Mouse (Mus musculus) embryonic facial prominence, embryonic 10.5 days (tissue): ENCODE measurements at regions not wholly inside any gene's neighbourhood (a gene's known extent, or its start where the extent isn't known, plus 50 kb on each side); places are given as distances from the start of the nearest gene placed in this dataset.

ENCODE experiments used
- DNase-seq: peaks from one replicate; pipeline ENCODE4 v3.0.0-alpha.2; 2017; ENCODE audit warnings: low spot score
- H3K27ac ChIP-seq: fragments of 300-500 bp; sonication (generic); replicated peaks from 2 replicates; pipeline ENCODE4 v1.5.1; 2016; ENCODE audit warnings: mild to moderate bottlenecking
- H3K27me3 ChIP-seq: fragments of 300-500 bp; sonication (generic); replicated peaks from 2 replicates; pipeline ENCODE4 v1.6.1; 2016; ENCODE audit warnings: low read depth, mild to moderate bottlenecking; ENCODE audit not compliant: poor library complexity, severe bottlenecking
- H3K36me3 ChIP-seq: fragments of 300-500 bp; sonication (generic); replicated peaks from 2 replicates; pipeline ENCODE4 v1.6.1; 2016; ENCODE audit warnings: mild to moderate bottlenecking, moderate library complexity
- H3K4me1 ChIP-seq: fragments of 300-500 bp; sonication (generic); 2 replicates; pipeline ENCODE4 v1.6.1; 2016
- H3K4me3 ChIP-seq: fragments of 300-500 bp; sonication (generic); 2 replicates; pipeline ENCODE4 v1.5.1; 2016; ENCODE audit warnings: mild to moderate bottlenecking, moderate library complexity
- H3K9me3 ChIP-seq: fragments of 300-500 bp; sonication (generic); 2 replicates; pipeline ENCODE4 v1.6.1; 2016; ENCODE audit warnings: mild to moderate bottlenecking
- WGBS: fragments of 180-500 bp; shearing (Covaris S2); methylation state at CpG from one replicate; pipeline ENCODE4 v1.1.7; 2016; 5-methylcytosine and 5-hydroxymethylcytosine counted together

GRCm38 (mm10) chr10:17527151-17527737 is 195.8 kb upstream of the Cited2 start:
- H3K27me3 ChIP-seq = no peaks in the 10 kb centered on the region
- no peak overlapping the region for H3K27ac ChIP-seq
- no peaks in the 10 kb centered on the region for H3K36me3 ChIP-seq
- DNase-seq = no peak
- WGBS = 75% methylated on average over 4 of the region's 4 CpGs
- H3K4me1 ChIP-seq = peaks cover 5% of the 10 kb centered on the region
- H3K4me3 ChIP-seq = no peak overlapping the region
- no peaks in the 10 kb centered on the region for H3K9me3 ChIP-seq

DNA sequence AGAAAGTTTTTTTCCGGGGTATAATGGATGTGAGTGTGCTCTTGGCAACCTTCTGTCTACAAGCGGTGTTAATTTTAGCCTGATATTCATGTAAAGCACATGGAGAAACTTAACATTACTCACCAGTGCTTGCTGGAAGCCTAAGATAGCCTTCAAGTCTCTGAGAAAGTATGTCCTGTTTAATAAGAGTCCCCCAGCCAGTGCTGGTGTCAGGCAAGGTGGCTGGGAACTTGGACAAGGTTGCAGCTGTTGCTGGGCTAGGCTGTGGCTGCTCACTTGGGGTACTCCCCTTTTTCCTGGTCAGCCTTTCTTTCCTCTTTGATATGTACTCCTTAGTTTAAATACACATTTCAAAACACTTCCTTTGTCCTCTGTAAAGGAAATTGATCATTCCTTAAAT is 194.9 kb upstream of the Cited2 start:
- H3K4me1 ChIP-seq = peaks cover 5% of the 10 kb centered on the region; the same call in 1 of the 2 replicates
- WGBS = 84% methylated on average over 2 of the region's 2 CpGs
- no peaks in the 10 kb centered on the region for H3K27me3 ChIP-seq
- no peak for DNase-seq
- H3K36me3 ChIP-seq = no peaks in the 10 kb centered on the region
- H3K4me3 ChIP-seq = no peak overlapping the region
- no peaks in the 10 kb centered on the region for H3K9me3 ChIP-seq
- no peak overlapping the region for H3K27ac ChIP-seq

- Histone ChIP-seq H3K4me1 (peaks cover 5% of the 10 kb centered on the region; the same call in 1 of the 2 replicates), H3K27me3 (no peaks in the 10 kb centered on the region), H3K9me3 (no peaks in the 10 kb centered on the region), H3K4me3 (no peak overlapping the region), H3K27ac (no peak overlapping the region), H3K36me3 (no peaks in the 10 kb centered on the region)
- 88% methylated on average over 6 of the region's 6 CpGs for WGBS
- DNase-seq = no peak
Measured at GRCm38 (mm10) chr10:17528846-17529245, 194.2 kb upstream of the Cited2 start.

DNA sequence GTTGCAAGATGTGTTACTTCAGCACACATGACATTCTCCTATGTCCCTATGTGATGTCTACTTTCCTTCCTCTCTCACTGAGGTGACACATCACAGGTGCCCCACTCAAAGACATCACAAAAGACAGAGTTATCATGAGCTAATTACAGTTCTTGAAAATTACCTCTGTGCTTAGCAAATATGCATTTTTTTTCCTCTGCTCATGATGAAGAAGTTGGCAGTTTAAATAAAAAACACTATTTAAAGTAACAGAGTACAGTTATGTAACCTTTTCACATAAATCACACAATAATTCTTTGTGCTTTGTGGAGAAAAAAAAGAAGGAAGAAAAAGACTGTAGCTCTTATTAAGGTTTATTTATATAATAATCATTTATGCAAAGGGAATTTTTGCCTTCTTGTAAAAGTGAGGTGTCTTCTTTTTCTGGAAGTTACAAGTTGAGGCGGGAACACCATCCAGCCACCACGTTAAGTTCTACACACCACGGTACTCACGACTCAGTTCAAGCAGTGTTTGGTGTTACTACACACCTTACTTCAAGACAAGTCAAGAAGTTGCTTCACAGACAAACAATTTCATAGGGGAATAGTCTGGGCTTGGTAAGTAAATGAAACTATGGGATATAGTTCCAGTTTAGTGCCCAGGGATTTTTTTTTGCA is 193.0 kb upstream of the Cited2 start:
- no peak for DNase-seq
- 93% methylated on average over 4 of the region's 4 CpGs for WGBS
- Histone ChIP-seq H3K27ac (no peak overlapping the region), H3K9me3 (no peaks in the 10 kb centered on the region), H3K36me3 (no peaks in the 10 kb centered on the region), H3K4me3 (no peak overlapping the region), H3K27me3 (no peaks in the 10 kb centered on the region), H3K4me1 (peaks cover 5% of the 10 kb centered on the region; the same call in 1 of the 2 replicates)

- H3K27ac ChIP-seq = no peak overlapping the region
- H3K4me1 ChIP-seq = peaks cover 5% of the 10 kb centered on the region; the same call in 1 of the 2 replicates
- WGBS = 84% methylated on average over 3 of the region's 3 CpGs
- no peaks in the 10 kb centered on the region for H3K36me3 ChIP-seq
- H3K4me3 ChIP-seq = no peak overlapping the region
- H3K27me3 ChIP-seq = no peaks in the 10 kb centered on the region
- DNase-seq = no peak
- H3K9me3 ChIP-seq = no peaks in the 10 kb centered on the region
Measured at GRCm38 (mm10) chr10:17531021-17531420, 192.0 kb upstream of the Cited2 start.

GRCm38 (mm10) chr10:17538944-17539533 is 184.0 kb upstream of the Cited2 start:
- Histone ChIP-seq H3K4me3 (no peak overlapping the region), H3K4me1 (peaks cover 6% of the 10 kb centered on the region), H3K27me3 (no peaks in the 10 kb centered on the region), H3K36me3 (no peaks in the 10 kb centered on the region), H3K27ac (no peak overlapping the region), H3K9me3 (no peaks in the 10 kb centered on the region)
- 91% methylated on average over 6 of the region's 6 CpGs for WGBS
- no peak for DNase-seq

DNA sequence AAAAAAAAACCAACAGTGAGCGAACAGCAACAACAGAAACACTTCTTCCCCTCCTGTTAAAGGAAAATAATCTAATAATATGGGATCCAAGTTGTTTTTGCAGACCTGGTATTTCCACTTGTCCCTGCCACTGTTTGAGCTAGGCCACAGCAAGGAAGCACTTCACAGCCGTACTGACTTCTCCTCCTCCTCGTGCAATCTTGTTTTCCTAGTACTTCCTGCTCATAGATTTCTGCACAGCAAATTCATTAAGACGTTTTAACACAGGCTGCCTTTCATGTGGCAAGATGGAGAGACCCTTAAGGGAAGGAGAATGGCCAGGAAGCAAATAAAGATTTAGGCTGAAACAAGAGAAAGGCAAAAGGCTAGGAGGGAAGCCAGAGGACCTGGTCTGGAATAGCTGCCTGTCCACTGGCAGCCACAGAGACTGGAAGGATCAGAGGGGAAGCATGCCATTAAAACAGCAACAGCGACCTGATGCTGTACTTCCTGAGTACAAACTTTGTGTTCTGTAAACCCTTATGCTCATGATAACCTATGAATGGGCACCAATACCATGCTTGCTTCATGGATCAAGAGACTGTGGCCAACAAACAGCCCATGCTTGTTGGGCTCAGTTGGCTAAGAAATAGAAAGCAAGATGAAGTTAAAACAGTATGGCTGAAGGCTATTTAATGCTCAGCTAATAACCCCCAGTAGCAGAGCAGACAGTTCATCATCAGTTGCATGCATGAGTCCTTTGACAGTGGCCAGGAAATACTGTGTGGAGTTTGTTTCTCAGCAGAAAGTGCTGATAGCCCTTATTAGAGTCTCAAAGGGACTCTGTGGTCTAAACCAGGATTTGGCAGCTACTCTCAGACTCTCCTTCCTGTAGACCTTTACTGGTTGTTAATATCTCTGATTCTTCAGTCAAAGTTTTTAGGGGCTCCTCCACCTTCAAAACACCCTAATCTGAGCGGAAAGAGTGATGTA is 182.3 kb upstream of the Cited2 start:
- Histone ChIP-seq H3K9me3 (no peaks in the 10 kb centered on the region), H3K4me3 (no peak overlapping the region), H3K27ac (no peak overlapping the region; the same call in 1 of the 2 replicates), H3K4me1 (peaks cover 6% of the 10 kb centered on the region), H3K36me3 (no peaks in the 10 kb centered on the region), H3K27me3 (no peaks in the 10 kb centered on the region)
- no peak for DNase-seq
- WGBS = 63% methylated on average over 6 of the region's 6 CpGs

GRCm38 (mm10) chr10:17542104-17542846 is 180.7 kb upstream of the Cited2 start:
- 89% methylated on average over 8 of the region's 8 CpGs for WGBS
- Histone ChIP-seq H3K4me1 (peaks cover 6% of the 10 kb centered on the region), H3K4me3 (no peak overlapping the region), H3K27ac (no peak overlapping the region), H3K27me3 (no peaks in the 10 kb centered on the region), H3K9me3 (no peaks in the 10 kb centered on the region), H3K36me3 (no peaks in the 10 kb centered on the region)
- no peak for DNase-seq

- Histone ChIP-seq H3K4me3 (no peak overlapping the region), H3K9me3 (no peaks in the 10 kb centered on the region), H3K4me1 (peaks cover 6% of the 10 kb centered on the region), H3K27me3 (no peaks in the 10 kb centered on the region), H3K27ac (no peak overlapping the region), H3K36me3 (no peaks in the 10 kb centered on the region)
- WGBS = 87% methylated on average over 5 of the region's 5 CpGs
- no peak for DNase-seq
Measured at GRCm38 (mm10) chr10:17542847-17543421, 180.1 kb upstream of the Cited2 start.

- Histone ChIP-seq H3K4me1 (peaks cover 6% of the 10 kb centered on the region), H3K9me3 (no peaks in the 10 kb centered on the region), H3K4me3 (no peak overlapping the region), H3K27me3 (no peaks in the 10 kb centered on the region), H3K27ac (no peak overlapping the region), H3K36me3 (no peaks in the 10 kb centered on the region)
- no peak for DNase-seq
Measured at GRCm38 (mm10) chr10:17545291-17545690, 177.7 kb upstream of the Cited2 start.

DNA sequence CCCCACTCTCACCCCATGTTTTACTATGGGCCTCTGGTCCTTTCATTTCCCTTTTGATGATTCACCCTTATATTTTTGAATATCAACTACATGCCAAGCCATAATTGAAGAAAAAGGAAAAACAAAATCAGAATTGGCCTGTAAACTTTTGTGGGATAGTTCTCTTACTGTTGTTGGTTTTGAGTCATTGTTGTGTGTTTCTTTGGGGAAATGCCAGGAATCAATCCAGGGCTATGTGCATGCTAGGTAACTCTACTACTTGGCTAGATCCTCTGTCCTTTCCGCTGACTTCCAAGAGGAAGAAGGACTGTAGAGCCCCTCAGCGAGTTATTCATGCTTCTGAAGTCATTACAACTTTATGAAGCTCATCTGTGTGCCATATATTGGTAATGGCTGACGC is 175.0 kb upstream of the Cited2 start:
- Histone ChIP-seq H3K27ac (no peak overlapping the region), H3K27me3 (no peaks in the 10 kb centered on the region), H3K9me3 (no peaks in the 10 kb centered on the region), H3K36me3 (no peaks in the 10 kb centered on the region), H3K4me1 (no peaks in the 10 kb centered on the region), H3K4me3 (no peak overlapping the region)
- DNase-seq = no peak
- 90% methylated on average over 3 of the region's 3 CpGs for WGBS
